Mouse (Mus musculus): Measurements from ENCODE around the gene Osbpl8. TPM values are rescaled to one million over a fixed set of nuclear protein-coding genes. Genes with fewer than 3 reads are reported as not detected.
"Not testable (repeated sequence)": the region's sequence is repeated elsewhere in the genome, so short reads cannot be mapped to it uniquely, and the experiment has no call there.

The Osbpl8 gene
- polyA plus RNA-seq, 1 experiment from 2014 or later: 9.4 TPM

- no peaks in the 10 kb centered on the region for H3K9me3 ChIP-seq
- H3K4me3 ChIP-seq: no peak overlapping the region
- no peak overlapping the region for H3K27ac ChIP-seq (replicated peaks)
- DNase-seq (ENCODE audit: low spot score): no peak
- H3K4me1 ChIP-seq: peaks cover 7% of the 10 kb centered on the region
- H3K27me3 ChIP-seq (replicated peaks; ENCODE audit: low read depth, poor library complexity, severe bottlenecking): no peaks in the 10 kb centered on the region
- H3K36me3 ChIP-seq (replicated peaks): no peaks in the 10 kb centered on the region
- WGBS: 79% methylated on average over 7 of the region's 7 CpGs
These were observed 9.2 kb downstream of the Osbpl8 start for GRCm38 (mm10) chr10:111173589-111174247.

- Histone ChIP-seq H3K36me3 (replicated peaks) (no peaks in the 10 kb centered on the region), H3K4me3 (no peak overlapping the region), H3K27ac (replicated peaks) (no peak overlapping the region), H3K9me3 (no peaks in the 10 kb centered on the region), H3K4me1 (peaks cover 6% of the 10 kb centered on the region; the same call in 1 of the 2 replicates), H3K27me3 (replicated peaks; ENCODE audit: low read depth, poor library complexity, severe bottlenecking) (no peaks in the 10 kb centered on the region)
- no peak for DNase-seq (ENCODE audit: low spot score)
- WGBS: 78% methylated on average over 8 of the region's 8 CpGs
These were observed 12.8 kb downstream of the Osbpl8 start for GRCm38 (mm10) chr10:111177336-111177735.

- H3K9me3 ChIP-seq: no peaks in the 10 kb centered on the region
- peaks cover 6% of the 10 kb centered on the region; the same call in 1 of the 2 replicates for H3K4me1 ChIP-seq
- no peak for DNase-seq (ENCODE audit: low spot score)
- H3K4me3 ChIP-seq: no peak overlapping the region
- WGBS: 93% methylated on average over 7 of the region's 7 CpGs
- H3K36me3 ChIP-seq (replicated peaks): no peaks in the 10 kb centered on the region
- no peak overlapping the region for H3K27ac ChIP-seq (replicated peaks)
- H3K27me3 ChIP-seq (replicated peaks; ENCODE audit: low read depth, poor library complexity, severe bottlenecking): no peaks in the 10 kb centered on the region
These were observed 13.5 kb downstream of the Osbpl8 start for GRCm38 (mm10) chr10:111178024-111178423.

- Histone ChIP-seq H3K9me3 (no peaks in the 10 kb centered on the region), H3K4me1 (peaks cover 11% of the 10 kb centered on the region; the same call in 1 of the 2 replicates), H3K36me3 (replicated peaks) (no peaks in the 10 kb centered on the region), H3K27ac (replicated peaks) (no peak overlapping the region), H3K4me3 (no peak overlapping the region), H3K27me3 (replicated peaks; ENCODE audit: low read depth, poor library complexity, severe bottlenecking) (no peaks in the 10 kb centered on the region)
- WGBS: 26% methylated on average over 3 of the region's 3 CpGs
- no peak for DNase-seq (ENCODE audit: low spot score)
These were observed 16.1 kb downstream of the Osbpl8 start for GRCm38 (mm10) chr10:111180633-111181032.

GRCm38 (mm10) chr10:111183634-111184270 lies 19.2 kb downstream of the Osbpl8 start:
- Histone ChIP-seq H3K27ac (replicated peaks) (no peak overlapping the region), H3K4me3 (no peak overlapping the region), H3K27me3 (replicated peaks; ENCODE audit: low read depth, poor library complexity, severe bottlenecking) (no peaks in the 10 kb centered on the region), H3K36me3 (replicated peaks) (no peaks in the 10 kb centered on the region), H3K9me3 (no peaks in the 10 kb centered on the region), H3K4me1 (peaks cover 34% of the 10 kb centered on the region)
- no peak for DNase-seq (ENCODE audit: low spot score)
- WGBS: 84% methylated on average over 7 of the region's 7 CpGs

GRCm38 (mm10) chr10:111185574-111186269 lies 21.2 kb downstream of the Osbpl8 start:
- no peaks in the 10 kb centered on the region for H3K27me3 ChIP-seq (replicated peaks; ENCODE audit: low read depth, poor library complexity, severe bottlenecking)
- H3K27ac ChIP-seq (replicated peaks): no peak overlapping the region
- H3K4me1 ChIP-seq: peaks cover 28% of the 10 kb centered on the region
- H3K9me3 ChIP-seq: no peaks in the 10 kb centered on the region
- H3K36me3 ChIP-seq (replicated peaks): no peaks in the 10 kb centered on the region
- DNase-seq (ENCODE audit: low spot score): no peak
- H3K4me3 ChIP-seq: no peak overlapping the region
- WGBS: 91% methylated on average over 1 of the region's 1 CpGs

- H3K36me3 ChIP-seq (replicated peaks): no peaks in the 10 kb centered on the region
- H3K27ac ChIP-seq (replicated peaks): no peak overlapping the region
- no peak overlapping the region for H3K4me3 ChIP-seq
- DNase-seq (ENCODE audit: low spot score): no peak
- peaks cover 28% of the 10 kb centered on the region for H3K4me1 ChIP-seq
- no peaks in the 10 kb centered on the region for H3K27me3 ChIP-seq (replicated peaks; ENCODE audit: low read depth, poor library complexity, severe bottlenecking)
- WGBS: 87% methylated on average over 4 of the region's 4 CpGs
- no peaks in the 10 kb centered on the region for H3K9me3 ChIP-seq
These were observed 24.5 kb downstream of the Osbpl8 start for GRCm38 (mm10) chr10:111189022-111189555.

DNA sequence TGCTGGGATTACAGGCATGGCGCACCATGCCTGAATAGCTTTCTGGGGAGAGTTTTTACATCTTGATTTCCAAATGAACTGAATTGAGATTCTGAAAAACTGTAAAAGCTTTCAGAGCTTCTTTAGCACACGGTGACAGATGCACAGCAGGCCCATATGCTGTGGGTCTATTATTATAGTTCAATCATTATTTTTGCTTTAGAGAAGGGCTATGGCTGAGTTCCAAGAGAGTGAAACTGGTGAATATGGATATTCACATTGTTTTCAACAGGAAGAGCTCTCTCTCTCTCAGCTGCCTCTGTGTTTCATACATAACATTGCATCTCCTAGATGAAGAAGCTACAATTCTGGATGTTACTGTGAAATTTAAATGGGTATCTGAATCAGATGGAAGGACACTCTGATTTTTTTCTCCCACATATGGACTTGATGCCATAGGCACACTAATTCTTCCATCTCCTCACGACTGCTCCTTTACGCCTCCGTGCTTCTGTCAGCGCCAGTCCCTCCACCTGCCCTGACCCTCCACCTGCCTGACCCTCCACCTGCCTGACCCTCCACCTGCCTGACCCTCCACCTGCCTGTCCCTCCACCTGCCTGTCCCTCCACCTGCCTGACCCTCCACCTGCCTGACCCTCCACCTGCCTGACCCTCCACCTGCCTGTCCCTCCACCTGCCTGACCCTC lies 25.7 kb downstream of the Osbpl8 start:
- H3K9me3 ChIP-seq: no peaks in the 10 kb centered on the region
- H3K27ac ChIP-seq (replicated peaks): no peak overlapping the region
- peaks cover 27% of the 10 kb centered on the region for H3K4me1 ChIP-seq
- no peak for DNase-seq (ENCODE audit: low spot score)
- no peak overlapping the region for H3K4me3 ChIP-seq
- H3K36me3 ChIP-seq (replicated peaks): no peaks in the 10 kb centered on the region
- 87% methylated on average over 6 of the region's 6 CpGs for WGBS
- no peaks in the 10 kb centered on the region for H3K27me3 ChIP-seq (replicated peaks; ENCODE audit: low read depth, poor library complexity, severe bottlenecking)

DNA sequence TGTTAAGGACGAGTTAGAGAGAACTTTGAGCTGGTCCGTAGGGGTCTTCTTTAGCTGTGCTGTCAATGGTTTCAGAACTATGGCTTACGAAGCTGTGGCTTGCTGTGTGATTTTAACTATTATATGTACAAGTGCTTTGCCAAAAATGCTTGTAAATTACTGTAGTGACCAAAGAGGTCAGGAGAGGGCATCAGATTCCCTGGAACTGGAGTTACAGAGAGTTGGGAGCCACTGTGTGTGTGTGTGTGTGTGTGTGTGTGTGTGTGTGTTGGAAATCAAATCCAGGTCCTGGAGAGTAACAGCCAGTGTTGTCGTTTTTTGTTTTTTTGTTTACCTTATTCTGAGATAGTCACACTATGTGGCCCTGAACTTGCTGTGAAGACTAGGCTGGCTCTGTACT lies 29.0 kb downstream of the Osbpl8 start:
- 76% methylated on average over 4 of the region's 4 CpGs for WGBS
- H3K27me3 ChIP-seq (replicated peaks; ENCODE audit: low read depth, poor library complexity, severe bottlenecking): no peaks in the 10 kb centered on the region
- H3K9me3 ChIP-seq: no peaks in the 10 kb centered on the region
- H3K36me3 ChIP-seq (replicated peaks): 0 out of 2 replicates have a peak, but pooled peaks cover 6% of the 10 kb centered on the region
- no peaks in the 10 kb centered on the region for H3K4me1 ChIP-seq
- no peak overlapping the region for H3K27ac ChIP-seq (replicated peaks)
- no peak for DNase-seq (ENCODE audit: low spot score)
- no peak overlapping the region for H3K4me3 ChIP-seq

GRCm38 (mm10) chr10:111196191-111196590 lies 31.6 kb downstream of the Osbpl8 start:
- Histone ChIP-seq H3K4me3 (no peak overlapping the region), H3K36me3 (replicated peaks) (0 out of 2 replicates have a peak, but pooled peaks cover 6% of the 10 kb centered on the region), H3K27me3 (replicated peaks; ENCODE audit: low read depth, poor library complexity, severe bottlenecking) (no peaks in the 10 kb centered on the region), H3K4me1 (no peaks in the 10 kb centered on the region), H3K9me3 (no peaks in the 10 kb centered on the region), H3K27ac (replicated peaks) (no peak overlapping the region)
- DNase-seq (ENCODE audit: low spot score): no peak
- WGBS: 92% methylated on average over 2 of the region's 2 CpGs

DNA sequence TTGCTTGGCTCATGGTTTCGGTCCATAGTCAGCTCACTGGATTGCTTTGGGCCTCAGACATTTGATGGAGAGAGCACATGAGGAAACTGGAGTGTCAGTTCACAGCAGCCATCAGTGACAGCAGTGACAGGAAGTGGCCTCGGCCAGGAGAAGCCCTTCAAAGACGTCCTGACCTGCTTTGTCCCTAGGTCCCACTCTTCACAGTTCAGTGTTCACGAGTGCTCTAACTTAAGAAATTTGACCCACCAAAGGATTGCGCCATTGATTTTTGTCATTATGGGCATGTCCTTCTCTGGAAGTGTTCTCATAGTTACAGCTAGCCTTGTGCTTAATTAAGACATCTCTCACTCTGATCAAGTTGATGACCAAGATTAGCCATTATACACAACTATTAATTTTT lies 34.2 kb downstream of the Osbpl8 start:
- H3K4me1 ChIP-seq; H3K4me3 ChIP-seq; H3K36me3 ChIP-seq (replicated peaks); DNase-seq (ENCODE audit: low spot score); H3K27ac ChIP-seq (replicated peaks); H3K9me3 ChIP-seq; H3K27me3 ChIP-seq (replicated peaks; ENCODE audit: low read depth, poor library complexity, severe bottlenecking): not testable (repeated sequence)
- 62% methylated on average over 5 of the region's 5 CpGs for WGBS

DNA sequence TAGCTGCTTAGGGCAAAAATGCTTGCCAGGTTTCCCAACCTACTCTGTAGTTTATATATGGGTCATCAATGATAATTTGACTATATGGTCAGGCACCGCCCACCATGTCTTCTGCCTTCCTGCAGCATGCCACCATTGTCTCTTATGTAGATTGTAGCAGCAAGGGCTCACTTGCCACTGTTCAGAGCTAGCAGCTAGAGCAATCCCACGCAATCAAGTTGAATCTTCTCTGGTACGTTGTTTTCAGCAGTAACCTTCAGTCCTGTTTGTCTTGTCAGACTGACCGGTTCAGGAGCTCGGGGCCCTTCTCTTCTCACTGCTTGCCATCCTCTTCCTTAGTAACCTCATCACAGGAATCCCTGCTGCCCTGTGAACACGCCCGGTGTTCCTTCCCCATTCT lies 36.6 kb downstream of the Osbpl8 start:
- no peak overlapping the region for H3K4me3 ChIP-seq
- no peak for DNase-seq (ENCODE audit: low spot score)
- H3K4me1 ChIP-seq: no peaks in the 10 kb centered on the region
- no peak overlapping the region for H3K27ac ChIP-seq (replicated peaks)
- H3K36me3 ChIP-seq (replicated peaks): 0 out of 2 replicates have a peak, but pooled peaks cover 8% of the 10 kb centered on the region
- 83% methylated on average over 7 of the region's 7 CpGs for WGBS
- no peaks in the 10 kb centered on the region for H3K9me3 ChIP-seq
- H3K27me3 ChIP-seq (replicated peaks; ENCODE audit: low read depth, poor library complexity, severe bottlenecking): no peaks in the 10 kb centered on the region
